Mouse (Mus musculus): ENCODE data around the gene Echs1. TPM values are rescaled to one million over a fixed set of nuclear protein-coding genes. Genes with fewer than 3 reads are reported as not detected.

Gene Echs1
- 129 and 132 TPM in 2 replicates for polyA plus RNA-seq (2014; fragmentation: Nextera tagmentation; extraction: Ambion mirVana)

- Histone ChIP-seq H3K4me3 (ENCODE audit: low read depth, low read length) (peak within 1 kb of the TSS; percentile 64), H3K9me3 (ENCODE audit: control insufficient read depth, low read length) (no peaks in the 10 kb centered on the region), H3K9ac (replicated peaks; ENCODE audit: low read depth, low read length) (peak within 1 kb of the TSS; percentile 66), H3K36me3 (ENCODE audit: control insufficient read depth, insufficient read depth, low read length) (no peaks in the 10 kb centered on the region), H3K27me3 (ENCODE audit: control insufficient read depth, insufficient read depth, low read length) (no peaks in the 10 kb centered on the region), H3K4me2 (ENCODE audit: low read depth, low read length) (peak within 1 kb of the TSS; percentile 98), H3K27ac (ENCODE audit: low read depth, low read length) (peak within 1 kb of the TSS; percentile 78), H3K4me1 (ENCODE audit: control insufficient read depth, insufficient read depth, low read length) (peaks cover 4% of the 10 kb centered on the region; the same call in 1 of the 2 replicates)
- peak; percentile 93 for ATAC-seq (ENCODE audit: low read depth)
- 4% methylated on average over 28 of the region's 28 CpGs for WGBS
Observed at GRCm38 (mm10) chr7:140116329-140117054, at the start of gene Echs1. TSS of gene Echs1 (minus strand) at chr7:140116476.

GRCm38 (mm10) chr7:140164664-140165063, 48.4 kb upstream of the Echs1 start, which contains the start of gene Olfr522:
TSS of gene Olfr522 (minus strand) at chr7:140164764.
- Histone ChIP-seq H3K4me1 (ENCODE audit: control insufficient read depth, insufficient read depth, low read length) (no peaks in the 10 kb centered on the region), H3K9ac (replicated peaks; ENCODE audit: low read depth, low read length) (no peak within 1 kb of the TSS), H3K4me2 (ENCODE audit: low read depth, low read length) (no peak within 1 kb of the TSS), H3K27ac (ENCODE audit: low read depth, low read length) (no peak within 1 kb of the TSS), H3K27me3 (ENCODE audit: control insufficient read depth, insufficient read depth, low read length) (no peaks in the 10 kb centered on the region), H3K36me3 (ENCODE audit: control insufficient read depth, insufficient read depth, low read length) (no peaks in the 10 kb centered on the region), H3K4me3 (ENCODE audit: low read depth, low read length) (no peak within 1 kb of the TSS), H3K9me3 (ENCODE audit: control insufficient read depth, low read length) (no peaks in the 10 kb centered on the region)
- WGBS = 70% methylated on average over 7 of the region's 7 CpGs
- ATAC-seq (ENCODE audit: low read depth) = no peak

- Histone ChIP-seq H3K9ac (replicated peaks; ENCODE audit: low read depth, low read length) (no peak overlapping the region), H3K4me3 (ENCODE audit: low read depth, low read length) (no peak overlapping the region), H3K27ac (ENCODE audit: low read depth, low read length) (no peak overlapping the region), H3K4me2 (ENCODE audit: low read depth, low read length) (no peak overlapping the region), H3K27me3 (ENCODE audit: control insufficient read depth, insufficient read depth, low read length) (no peaks in the 10 kb centered on the region), H3K36me3 (ENCODE audit: control insufficient read depth, insufficient read depth, low read length) (no peaks in the 10 kb centered on the region), H3K9me3 (ENCODE audit: control insufficient read depth, low read length) (no peaks in the 10 kb centered on the region), H3K4me1 (ENCODE audit: control insufficient read depth, insufficient read depth, low read length) (no peaks in the 10 kb centered on the region)
- WGBS = 77% methylated on average over 3 of the region's 3 CpGs
- no peak for ATAC-seq (ENCODE audit: low read depth)
Observed at GRCm38 (mm10) chr7:140160363-140160762, 44.1 kb upstream of the Echs1 start.

GRCm38 (mm10) chr7:140154218-140154927, 38.1 kb upstream of the Echs1 start, which contains the start of gene Sprn:
TSS of gene Sprn (minus strand) at chr7:140154877.
- H3K4me2 ChIP-seq (ENCODE audit: low read depth, low read length) = peak within 1 kb of the TSS; percentile 59
- peak; percentile 87 for ATAC-seq (ENCODE audit: low read depth)

GRCm38 (mm10) chr7:140153829-140154217, 37.5 kb upstream of the Echs1 start:
- 13% methylated on average over 4 of the region's 4 CpGs for WGBS
- peak overlapping the region; percentile 53 for H3K27ac ChIP-seq (ENCODE audit: low read depth, low read length)

More at GRCm38 (mm10) chr7:140154218-140154927, 38.1 kb upstream of the Echs1 start, which contains the start of gene Sprn:
- no peaks in the 10 kb centered on the region for H3K27me3 ChIP-seq (ENCODE audit: control insufficient read depth, insufficient read depth, low read length)
- peak within 1 kb of the TSS; percentile 70 for H3K9ac ChIP-seq (replicated peaks; ENCODE audit: low read depth, low read length)
- peaks cover 5% of the 10 kb centered on the region; the same call in 1 of the 2 replicates for H3K4me1 ChIP-seq (ENCODE audit: control insufficient read depth, insufficient read depth, low read length)
- H3K9me3 ChIP-seq (ENCODE audit: control insufficient read depth, low read length) = no peaks in the 10 kb centered on the region
- WGBS = 3% methylated on average over 28 of the region's 28 CpGs
- peak within 1 kb of the TSS; percentile 41 for H3K4me3 ChIP-seq (ENCODE audit: low read depth, low read length)
- no peaks in the 10 kb centered on the region for H3K36me3 ChIP-seq (ENCODE audit: control insufficient read depth, insufficient read depth, low read length)
- peak within 1 kb of the TSS; percentile 53 for H3K27ac ChIP-seq (ENCODE audit: low read depth, low read length)

GRCm38 (mm10) chr7:140153383-140153782, 37.1 kb upstream of the Echs1 start:
- Histone ChIP-seq H3K9ac (replicated peaks; ENCODE audit: low read depth, low read length) (peak overlapping the region; percentile 56), H3K36me3 (ENCODE audit: control insufficient read depth, insufficient read depth, low read length) (no peaks in the 10 kb centered on the region), H3K27me3 (ENCODE audit: control insufficient read depth, insufficient read depth, low read length) (no peaks in the 10 kb centered on the region), H3K4me2 (ENCODE audit: low read depth, low read length) (peak overlapping the region; percentile 59), H3K4me3 (ENCODE audit: low read depth, low read length) (peak overlapping the region; percentile 41), H3K9me3 (ENCODE audit: control insufficient read depth, low read length) (no peaks in the 10 kb centered on the region), H3K27ac (ENCODE audit: low read depth, low read length) (no peak overlapping the region; the same call in 1 of the 2 replicates), H3K4me1 (ENCODE audit: control insufficient read depth, insufficient read depth, low read length) (peaks cover 5% of the 10 kb centered on the region; the same call in 1 of the 2 replicates)
- WGBS = 4% methylated on average over 28 of the region's 28 CpGs
- ATAC-seq (ENCODE audit: low read depth) = peak; percentile 15; the same call in 1 of the 2 replicates

More at GRCm38 (mm10) chr7:140153829-140154217, 37.5 kb upstream of the Echs1 start:
- Histone ChIP-seq H3K9me3 (ENCODE audit: control insufficient read depth, low read length) (no peaks in the 10 kb centered on the region), H3K4me3 (ENCODE audit: low read depth, low read length) (peak overlapping the region; percentile 41), H3K4me1 (ENCODE audit: control insufficient read depth, insufficient read depth, low read length) (peaks cover 5% of the 10 kb centered on the region; the same call in 1 of the 2 replicates), H3K27me3 (ENCODE audit: control insufficient read depth, insufficient read depth, low read length) (no peaks in the 10 kb centered on the region), H3K36me3 (ENCODE audit: control insufficient read depth, insufficient read depth, low read length) (no peaks in the 10 kb centered on the region), H3K9ac (replicated peaks; ENCODE audit: low read depth, low read length) (peak overlapping the region; percentile 70), H3K4me2 (ENCODE audit: low read depth, low read length) (peak overlapping the region; percentile 59)
- ATAC-seq (ENCODE audit: low read depth) = peak; percentile 33

- Histone ChIP-seq H3K27ac (ENCODE audit: low read depth, low read length) (no peak overlapping the region), H3K4me2 (ENCODE audit: low read depth, low read length) (no peak overlapping the region), H3K9me3 (ENCODE audit: control insufficient read depth, low read length) (no peaks in the 10 kb centered on the region), H3K4me3 (ENCODE audit: low read depth, low read length) (no peak overlapping the region), H3K9ac (replicated peaks; ENCODE audit: low read depth, low read length) (no peak overlapping the region), H3K36me3 (ENCODE audit: control insufficient read depth, insufficient read depth, low read length) (no peaks in the 10 kb centered on the region; the same call in 1 of the 2 replicates), H3K27me3 (ENCODE audit: control insufficient read depth, insufficient read depth, low read length) (no peaks in the 10 kb centered on the region), H3K4me1 (ENCODE audit: control insufficient read depth, insufficient read depth, low read length) (no peaks in the 10 kb centered on the region)
- ATAC-seq (ENCODE audit: low read depth) = no peak
- WGBS = 85% methylated on average over 4 of the region's 4 CpGs
Observed at GRCm38 (mm10) chr7:140144550-140144949, 28.3 kb upstream of the Echs1 start.

- Histone ChIP-seq H3K4me3 (ENCODE audit: low read depth, low read length) (no peak overlapping the region), H3K9me3 (ENCODE audit: control insufficient read depth, low read length) (no peaks in the 10 kb centered on the region), H3K4me1 (ENCODE audit: control insufficient read depth, insufficient read depth, low read length) (peaks cover 4% of the 10 kb centered on the region; the same call in 1 of the 2 replicates), H3K27ac (ENCODE audit: low read depth, low read length) (no peak overlapping the region), H3K36me3 (ENCODE audit: control insufficient read depth, insufficient read depth, low read length) (no peaks in the 10 kb centered on the region; the same call in 1 of the 2 replicates), H3K9ac (replicated peaks; ENCODE audit: low read depth, low read length) (no peak overlapping the region), H3K4me2 (ENCODE audit: low read depth, low read length) (no peak overlapping the region), H3K27me3 (ENCODE audit: control insufficient read depth, insufficient read depth, low read length) (no peaks in the 10 kb centered on the region)
- ATAC-seq (ENCODE audit: low read depth) = no peak
- 8% methylated on average over 14 of the region's 14 CpGs for WGBS
Observed at GRCm38 (mm10) chr7:140141350-140141749, 25.1 kb upstream of the Echs1 start.

GRCm38 (mm10) chr7:140138021-140138310, 21.7 kb upstream of the Echs1 start:
- Histone ChIP-seq H3K36me3 (ENCODE audit: control insufficient read depth, insufficient read depth, low read length) (no peaks in the 10 kb centered on the region), H3K9me3 (ENCODE audit: control insufficient read depth, low read length) (no peaks in the 10 kb centered on the region), H3K4me2 (ENCODE audit: low read depth, low read length) (peak overlapping the region; percentile 92), H3K27ac (ENCODE audit: low read depth, low read length) (peak overlapping the region; percentile 73), H3K4me1 (ENCODE audit: control insufficient read depth, insufficient read depth, low read length) (peaks cover 4% of the 10 kb centered on the region; the same call in 1 of the 2 replicates), H3K9ac (replicated peaks; ENCODE audit: low read depth, low read length) (peak overlapping the region; percentile 77), H3K27me3 (ENCODE audit: control insufficient read depth, insufficient read depth, low read length) (no peaks in the 10 kb centered on the region), H3K4me3 (ENCODE audit: low read depth, low read length) (peak overlapping the region; percentile 80)
- no peak for ATAC-seq (ENCODE audit: low read depth)
- under 1% methylated on average over 8 of the region's 8 CpGs for WGBS

All from neural tube, embryonic 14.5 days (tissue).